Mouse (Mus musculus): Measurements from ENCODE around the gene Emg1.

DNA sequence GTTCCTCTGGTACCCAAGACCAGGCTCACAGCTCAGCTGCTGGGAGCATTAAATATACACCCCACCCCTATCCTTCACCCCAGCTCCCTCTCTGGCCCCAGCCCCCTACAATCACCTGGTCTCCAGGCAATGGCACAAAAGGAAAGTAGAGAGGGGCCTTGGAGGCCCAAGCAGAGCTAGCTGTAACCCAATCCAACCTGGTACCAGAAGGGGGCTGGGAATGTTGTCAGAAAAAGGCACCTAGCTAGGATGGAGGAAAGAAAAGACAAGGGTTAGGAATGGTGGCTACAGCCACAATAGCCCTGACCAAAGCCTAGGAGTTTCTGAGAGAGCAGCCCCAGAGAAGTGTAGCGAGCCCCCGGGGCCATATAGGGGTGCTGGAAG, 46.9 kb upstream of the Emg1 start:
- TF ChIP-seq ZC3H11A (IDR thresholded peaks at IDR 0.05; ENCODE audit: borderline replicate concordance, low read depth, low read length) (no peak), ZNF384 (IDR thresholded peaks at IDR 0.05; ENCODE audit: low read depth, low read length) (no peak), MAFK (IDR thresholded peaks at IDR 0.05; ENCODE audit: insufficient read depth, low read depth, low read length) (no peak), HCFC1 (IDR thresholded peaks at IDR 0.05; ENCODE audit: borderline replicate concordance, insufficient read depth, low read length) (no peak)

All from ES-E14 (cell line).